Mouse (Mus musculus) kidney, embryonic 16.5 days (tissue): ENCODE data around the gene Tmem220. TPM values are rescaled to one million over a fixed set of nuclear protein-coding genes. Genes with fewer than 3 reads are reported as not detected.

Experiments used
- ATAC-seq: fragments of 200-750 bp; cut with Nextera tagmentation; 2 replicates; pipeline ENCODE4 v1.8.0; 2017; ENCODE audit warnings: moderate TSS enrichment; ENCODE audit not compliant: low FRiP score, low TSS enrichment
- H3K27ac ChIP-seq: fragments of 300-500 bp; sonication (generic); 2 replicates; pipeline ENCODE4 v1.5.1; 2014; ENCODE audit warnings: low read length
- H3K27me3 ChIP-seq: fragments of 300-500 bp; sonication (generic); 2 replicates; pipeline ENCODE4 v1.6.1; 2014; ENCODE audit warnings: low read length, control low read depth, mixed read lengths; ENCODE audit not compliant: insufficient read depth
- H3K36me3 ChIP-seq: fragments of 300-500 bp; sonication (generic); 2 replicates; pipeline ENCODE4 v1.6.1; 2014; ENCODE audit warnings: low read length, control low read depth, mixed read lengths; ENCODE audit not compliant: insufficient read depth
- H3K4me1 ChIP-seq: fragments of 300-500 bp; sonication (generic); 2 replicates; pipeline ENCODE4 v1.6.1; 2014; ENCODE audit warnings: low read length, control low read depth, mixed read lengths; ENCODE audit not compliant: insufficient read depth
- H3K4me2 ChIP-seq: fragments of 300-500 bp; sonication (generic); replicated peaks from 2 replicates; pipeline ENCODE4 v1.6.1; 2014; ENCODE audit warnings: low read depth, low read length
- H3K4me3 ChIP-seq: fragments of 300-500 bp; sonication (generic); 2 replicates; pipeline ENCODE4 v1.5.1; 2014; ENCODE audit warnings: mild to moderate bottlenecking, low read length
- H3K9ac ChIP-seq: fragments of 300-500 bp; sonication (generic); replicated peaks from 2 replicates; pipeline ENCODE4 v1.6.1; 2014; ENCODE audit warnings: low read length
- H3K9me3 ChIP-seq: fragments of 300-500 bp; sonication (generic); 2 replicates; pipeline ENCODE4 v1.6.1; 2016; ENCODE audit warnings: low read length, control low read depth
- WGBS: fragments of 180-500 bp; shearing (Covaris S2); extraction: QIAGEN DNeasy Blood & Tissue Kit; methylation state at CpG from one replicate; pipeline ENCODE4 v1.1.7; 2014; 5-methylcytosine and 5-hydroxymethylcytosine counted together
- polyA plus RNA-seq: library from polyadenylated mRNA; unstranded; fragments of >200 nt; fragmentation: Nextera tagmentation; extraction: Ambion mirVana; gene quantifications from 2 replicates; pipeline ENCODE4 v1.2.1, GENCODE M21; 2015

Gene Tmem220
- polyA plus RNA-seq, 1 experiment from 2014 or later = 2.3 TPM

DNA sequence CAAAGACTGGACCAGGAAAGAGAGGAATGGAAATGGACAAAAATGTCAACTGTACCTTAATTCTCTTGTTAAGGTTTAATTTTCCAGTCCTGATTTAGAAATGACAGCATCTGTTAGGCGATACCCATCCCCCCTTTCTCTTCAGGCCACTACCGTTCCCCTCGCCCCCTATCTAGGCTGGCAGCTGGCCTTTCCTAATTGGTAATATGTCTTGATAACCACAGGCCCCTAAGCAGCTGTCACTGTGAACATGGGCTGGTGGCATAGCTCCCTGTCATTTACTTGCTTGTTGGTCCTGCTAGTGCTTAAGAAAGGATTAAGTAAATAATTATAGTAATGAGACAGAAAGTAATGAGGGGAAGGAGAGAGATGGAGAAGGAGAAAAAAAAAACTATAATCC, 52.5 kb downstream of the Tmem220 start:
- H3K36me3 ChIP-seq = no peaks in the 10 kb centered on the region
- H3K9me3 ChIP-seq = no peaks in the 10 kb centered on the region
- WGBS = 72% methylated on average over 3 of the region's 3 CpGs
- H3K4me1 ChIP-seq = 0 out of 2 replicates have a peak, but pooled peaks cover 3% of the 10 kb centered on the region
- H3K27me3 ChIP-seq = no peaks in the 10 kb centered on the region
- no peak overlapping the region for H3K9ac ChIP-seq
- no peak overlapping the region for H3K4me2 ChIP-seq
- no peak for ATAC-seq
- H3K4me3 ChIP-seq = no peak overlapping the region
- H3K27ac ChIP-seq = no peak overlapping the region

DNA sequence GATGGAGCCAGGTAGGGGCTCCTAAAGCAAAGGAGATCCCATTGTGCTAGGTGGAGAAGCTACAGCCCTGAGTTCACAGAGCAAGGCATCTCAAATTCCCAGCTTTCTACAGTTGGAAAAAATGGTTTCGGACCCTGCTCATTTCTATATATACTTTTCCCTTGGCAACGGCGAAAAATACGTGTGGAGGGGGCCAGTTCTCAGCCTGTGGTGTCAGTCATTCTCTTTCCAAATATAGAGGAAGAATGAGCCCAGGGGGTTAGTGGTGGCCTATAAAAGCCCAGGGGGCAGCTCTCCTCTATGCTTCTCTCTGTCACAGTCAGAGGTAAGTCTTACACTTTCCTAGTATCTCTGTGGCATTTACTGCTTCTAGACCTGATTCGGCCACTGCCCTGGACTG, 53.0 kb downstream of the Tmem220 start, which contains the start of gene Myh3:
TSS of gene Myh3 (plus strand) at position 301 of the 400 bp plus-strand sequence.
- 83% methylated on average over 5 of the region's 5 CpGs for WGBS
- H3K4me1 ChIP-seq = 0 out of 2 replicates have a peak, but pooled peaks cover 3% of the 10 kb centered on the region
- H3K36me3 ChIP-seq = no peaks in the 10 kb centered on the region
- no peak within 1 kb of the TSS for H3K4me2 ChIP-seq
- no peak for ATAC-seq
- H3K27me3 ChIP-seq = no peaks in the 10 kb centered on the region
- H3K27ac ChIP-seq = no peak within 1 kb of the TSS
- H3K9me3 ChIP-seq = no peaks in the 10 kb centered on the region
- no peak within 1 kb of the TSS for H3K4me3 ChIP-seq
- no peak within 1 kb of the TSS for H3K9ac ChIP-seq

GRCm38 (mm10) chr11:67078888-67079287, 53.9 kb downstream of the Tmem220 start:
- no peaks in the 10 kb centered on the region for H3K36me3 ChIP-seq
- H3K4me1 ChIP-seq = 0 out of 2 replicates have a peak, but pooled peaks cover 3% of the 10 kb centered on the region
- H3K4me2 ChIP-seq = no peak overlapping the region
- H3K27me3 ChIP-seq = peaks cover 5% of the 10 kb centered on the region
- no peaks in the 10 kb centered on the region for H3K9me3 ChIP-seq
- no peak for ATAC-seq
- H3K9ac ChIP-seq = no peak overlapping the region
- 85% methylated on average over 6 of the region's 6 CpGs for WGBS
- H3K27ac ChIP-seq = no peak overlapping the region
- H3K4me3 ChIP-seq = no peak overlapping the region

DNA sequence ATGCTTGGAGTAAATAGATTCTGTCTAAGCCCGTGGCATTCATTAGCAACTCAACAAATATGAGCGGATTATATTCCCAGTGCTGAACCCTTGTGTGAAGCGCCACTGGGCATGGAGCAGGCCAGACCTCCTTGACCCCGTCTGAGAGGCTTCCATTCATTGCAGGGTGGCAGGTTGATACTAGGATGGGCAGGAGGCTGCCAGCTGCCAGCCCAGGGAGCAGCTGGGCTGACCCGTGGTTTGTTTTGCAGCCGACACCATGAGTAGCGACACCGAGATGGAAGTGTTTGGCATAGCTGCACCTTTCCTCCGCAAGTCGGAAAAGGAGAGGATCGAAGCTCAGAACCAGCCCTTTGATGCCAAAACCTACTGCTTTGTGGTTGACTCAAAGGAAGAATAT, 54.8 kb downstream of the Tmem220 start:
- H3K9ac ChIP-seq = no peak overlapping the region
- WGBS = 78% methylated on average over 11 of the region's 11 CpGs
- no peaks in the 10 kb centered on the region for H3K36me3 ChIP-seq
- H3K9me3 ChIP-seq = no peaks in the 10 kb centered on the region
- peaks cover 13% of the 10 kb centered on the region for H3K27me3 ChIP-seq
- ATAC-seq = no peak
- H3K4me3 ChIP-seq = no peak overlapping the region
- H3K27ac ChIP-seq = no peak overlapping the region
- H3K4me2 ChIP-seq = no peak overlapping the region
- 0 out of 2 replicates have a peak, but pooled peaks cover 3% of the 10 kb centered on the region for H3K4me1 ChIP-seq

GRCm38 (mm10) chr11:67080168-67080567, 55.2 kb downstream of the Tmem220 start:
- Histone ChIP-seq H3K27ac (no peak overlapping the region), H3K4me1 (0 out of 2 replicates have a peak, but pooled peaks cover 3% of the 10 kb centered on the region), H3K27me3 (peaks cover 18% of the 10 kb centered on the region), H3K9me3 (no peaks in the 10 kb centered on the region), H3K9ac (no peak overlapping the region), H3K36me3 (no peaks in the 10 kb centered on the region), H3K4me2 (no peak overlapping the region), H3K4me3 (no peak overlapping the region)
- peak; percentile 52; the same call in 1 of the 2 replicates for ATAC-seq
- 3% methylated on average over 3 of the region's 3 CpGs for WGBS

- H3K27ac ChIP-seq = no peak overlapping the region
- no peak overlapping the region for H3K4me3 ChIP-seq
- 0 out of 2 replicates have a peak, but pooled peaks cover 3% of the 10 kb centered on the region for H3K4me1 ChIP-seq
- peaks cover 19% of the 10 kb centered on the region for H3K27me3 ChIP-seq
- ATAC-seq = peak; percentile 90
- H3K36me3 ChIP-seq = no peaks in the 10 kb centered on the region
- H3K4me2 ChIP-seq = peak overlapping the region; percentile 28; the same call in 1 of the 2 replicates
- H3K9me3 ChIP-seq = no peaks in the 10 kb centered on the region
- 3% methylated on average over 11 of the region's 11 CpGs for WGBS
- H3K9ac ChIP-seq = no peak overlapping the region
Measured at GRCm38 (mm10) chr11:67081125-67081649, 56.2 kb downstream of the Tmem220 start.

- no peak overlapping the region for H3K4me3 ChIP-seq
- no peaks in the 10 kb centered on the region for H3K36me3 ChIP-seq
- no peak overlapping the region for H3K9ac ChIP-seq
- H3K27me3 ChIP-seq = peaks cover 19% of the 10 kb centered on the region
- H3K4me1 ChIP-seq = 0 out of 2 replicates have a peak, but pooled peaks cover 3% of the 10 kb centered on the region
- H3K9me3 ChIP-seq = no peaks in the 10 kb centered on the region
- WGBS = 85% methylated on average over 7 of the region's 7 CpGs
- H3K4me2 ChIP-seq = no peak overlapping the region
- ATAC-seq = no peak
- H3K27ac ChIP-seq = no peak overlapping the region
Measured at GRCm38 (mm10) chr11:67082188-67082587, 57.2 kb downstream of the Tmem220 start.

- WGBS = 89% methylated on average over 13 of the region's 13 CpGs
- H3K27ac ChIP-seq = no peak overlapping the region
- H3K27me3 ChIP-seq = peaks cover 19% of the 10 kb centered on the region
- H3K4me3 ChIP-seq = no peak overlapping the region
- no peaks in the 10 kb centered on the region for H3K36me3 ChIP-seq
- ATAC-seq = no peak
- no peaks in the 10 kb centered on the region for H3K9me3 ChIP-seq
- no peak overlapping the region for H3K4me2 ChIP-seq
- no peak overlapping the region for H3K9ac ChIP-seq
- 0 out of 2 replicates have a peak, but pooled peaks cover 3% of the 10 kb centered on the region for H3K4me1 ChIP-seq
Measured at GRCm38 (mm10) chr11:67082793-67083192, 57.8 kb downstream of the Tmem220 start.

GRCm38 (mm10) chr11:67083239-67083638, 58.3 kb downstream of the Tmem220 start:
- Histone ChIP-seq H3K4me3 (no peak overlapping the region), H3K27ac (no peak overlapping the region), H3K36me3 (no peaks in the 10 kb centered on the region), H3K4me2 (no peak overlapping the region), H3K9me3 (no peaks in the 10 kb centered on the region), H3K4me1 (0 out of 2 replicates have a peak, but pooled peaks cover 3% of the 10 kb centered on the region), H3K9ac (no peak overlapping the region), H3K27me3 (peaks cover 23% of the 10 kb centered on the region)
- WGBS = 71% methylated on average over 6 of the region's 6 CpGs
- no peak for ATAC-seq

- Histone ChIP-seq H3K4me1 (0 out of 2 replicates have a peak, but pooled peaks cover 3% of the 10 kb centered on the region), H3K4me3 (no peak overlapping the region), H3K36me3 (no peaks in the 10 kb centered on the region), H3K27me3 (peaks cover 23% of the 10 kb centered on the region), H3K9me3 (no peaks in the 10 kb centered on the region), H3K27ac (no peak overlapping the region), H3K4me2 (no peak overlapping the region), H3K9ac (no peak overlapping the region)
- ATAC-seq = no peak
- WGBS = 43% methylated on average over 32 of the region's 32 CpGs
Measured at GRCm38 (mm10) chr11:67083712-67084340, 58.9 kb downstream of the Tmem220 start.
